Mouse (Mus musculus) midbrain, embryonic 13.5 days (tissue): Measurements from ENCODE around the gene Vmo1. TPM values are rescaled to one million over a fixed set of nuclear protein-coding genes. Genes with fewer than 3 reads are reported as not detected.
A peak's percentile ranks its signal among the peaks of the same experiment; 100 is the strongest.

Source experiments
- ATAC-seq: fragments of 200-750 bp; cut with Nextera tagmentation; 2 replicates; pipeline ENCODE4 v1.8.0; 2017; ENCODE audit warnings: mild to moderate bottlenecking, moderate TSS enrichment, moderate library complexity
- H3K27ac ChIP-seq: fragments of 300-500 bp; sonication (generic); 2 replicates; pipeline ENCODE4 v1.5.1; 2015; ENCODE audit warnings: inconsistent platforms, mild to moderate bottlenecking, moderate library complexity
- H3K27me3 ChIP-seq: fragments of 300-500 bp; sonication (generic); 2 replicates; pipeline ENCODE4 v1.6.1; 2015; ENCODE audit warnings: mild to moderate bottlenecking, inconsistent platforms
- H3K36me3 ChIP-seq: fragments of 300-500 bp; sonication (generic); 2 replicates; pipeline ENCODE4 v1.6.1; 2015; ENCODE audit warnings: mild to moderate bottlenecking, inconsistent platforms
- H3K4me1 ChIP-seq: fragments of 300-500 bp; sonication (generic); replicated peaks from 2 replicates; pipeline ENCODE4 v1.6.1; 2015; ENCODE audit warnings: inconsistent platforms
- H3K4me2 ChIP-seq: fragments of 300-500 bp; sonication (generic); replicated peaks from 2 replicates; pipeline ENCODE4 v1.6.1; 2015; ENCODE audit warnings: moderate library complexity, mild to moderate bottlenecking, inconsistent platforms
- H3K4me3 ChIP-seq: fragments of 300-500 bp; sonication (generic); replicated peaks from 2 replicates; pipeline ENCODE4 v1.5.1; 2015; ENCODE audit warnings: mild to moderate bottlenecking, inconsistent platforms
- H3K9ac ChIP-seq: fragments of 300-500 bp; sonication (generic); replicated peaks from 2 replicates; pipeline ENCODE4 v1.6.1; 2015; ENCODE audit warnings: mild to moderate bottlenecking, inconsistent platforms
- H3K9me3 ChIP-seq: fragments of 300-500 bp; sonication (generic); 2 replicates; pipeline ENCODE4 v1.6.1; 2016; ENCODE audit warnings: mild to moderate bottlenecking, inconsistent platforms
- WGBS: fragments of 180-500 bp; shearing (Covaris S2); methylation state at CpG from one replicate; pipeline ENCODE4 v1.1.7; 2015; 5-methylcytosine and 5-hydroxymethylcytosine counted together
- polyA plus RNA-seq: library from polyadenylated mRNA; unstranded; fragments of >200 nt; fragmentation: Nextera tagmentation; extraction: Ambion mirVana; gene quantifications from 2 replicates; pipeline ENCODE4 v1.2.1, GENCODE M21; 2015

Vmo1 gene
- polyA plus RNA-seq, result not detected in 2 replicates

GRCm38 (mm10) chr11:70514288-70514687 is at the start of gene Vmo1:
Gene Vmo1, minus strand, starts transcription at chr11:70514616.
- H3K4me3 ChIP-seq, result no peak within 1 kb of the TSS
- H3K4me2 ChIP-seq, result no peak within 1 kb of the TSS
- H3K9ac ChIP-seq, result no peak within 1 kb of the TSS; the same call in 1 of the 2 replicates
- no peak within 1 kb of the TSS for H3K27ac ChIP-seq
- no peaks in the 10 kb centered on the region; the same call in 1 of the 2 replicates for H3K27me3 ChIP-seq
- H3K9me3 ChIP-seq, result no peaks in the 10 kb centered on the region
- 88% methylated on average over 7 of the region's 7 CpGs for WGBS
- no peak for ATAC-seq
- no peaks in the 10 kb centered on the region for H3K36me3 ChIP-seq
- peaks cover 4% of the 10 kb centered on the region for H3K4me1 ChIP-seq

- Histone ChIP-seq H3K9me3 (no peaks in the 10 kb centered on the region), H3K4me3 (peak overlapping the region; percentile 92), H3K4me2 (peak overlapping the region; percentile 95), H3K36me3 (no peaks in the 10 kb centered on the region), H3K27ac (peak overlapping the region; percentile 86), H3K4me1 (peaks cover 50% of the 10 kb centered on the region), H3K27me3 (no peaks in the 10 kb centered on the region), H3K9ac (peak overlapping the region; percentile 94)
- ATAC-seq, result peak; percentile 5
- 3% methylated on average over 25 of the region's 25 CpGs for WGBS
Observed at GRCm38 (mm10) chr11:70563470-70564275, 49.3 kb upstream of the Vmo1 start.

DNA sequence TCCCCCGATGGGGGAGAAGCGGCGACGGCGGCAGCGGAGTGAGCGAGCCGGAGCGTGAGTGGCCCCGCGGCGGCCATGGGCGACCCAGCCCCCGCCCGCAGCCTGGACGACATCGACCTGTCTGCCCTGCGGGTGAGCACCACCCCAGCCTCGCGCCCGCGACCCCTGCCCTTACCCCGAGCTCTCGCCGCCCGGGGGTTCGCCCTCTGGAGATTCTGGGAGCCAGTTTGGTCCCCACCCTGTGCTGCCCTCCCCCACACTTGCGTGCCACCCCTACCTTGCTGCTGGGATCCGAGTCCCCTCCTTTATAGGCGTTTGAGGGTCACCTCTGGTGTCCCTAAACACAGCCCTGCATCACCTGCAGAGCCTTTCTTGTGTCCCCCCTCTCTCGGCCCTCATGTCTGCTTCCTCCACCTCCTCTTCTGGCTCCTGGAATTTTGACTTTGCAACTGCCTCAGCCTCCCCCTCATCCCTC is 48.6 kb upstream of the Vmo1 start:
- Histone ChIP-seq H3K4me3 (peak overlapping the region; percentile 92), H3K27me3 (no peaks in the 10 kb centered on the region), H3K9ac (peak overlapping the region; percentile 94), H3K36me3 (no peaks in the 10 kb centered on the region), H3K4me2 (peak overlapping the region; percentile 95), H3K4me1 (peaks cover 50% of the 10 kb centered on the region), H3K27ac (peak overlapping the region; percentile 86), H3K9me3 (no peaks in the 10 kb centered on the region)
- WGBS, result 0% methylated on average over 25 of the region's 31 CpGs
- peak; percentile 55; the same call in 1 of the 2 replicates for ATAC-seq

DNA sequence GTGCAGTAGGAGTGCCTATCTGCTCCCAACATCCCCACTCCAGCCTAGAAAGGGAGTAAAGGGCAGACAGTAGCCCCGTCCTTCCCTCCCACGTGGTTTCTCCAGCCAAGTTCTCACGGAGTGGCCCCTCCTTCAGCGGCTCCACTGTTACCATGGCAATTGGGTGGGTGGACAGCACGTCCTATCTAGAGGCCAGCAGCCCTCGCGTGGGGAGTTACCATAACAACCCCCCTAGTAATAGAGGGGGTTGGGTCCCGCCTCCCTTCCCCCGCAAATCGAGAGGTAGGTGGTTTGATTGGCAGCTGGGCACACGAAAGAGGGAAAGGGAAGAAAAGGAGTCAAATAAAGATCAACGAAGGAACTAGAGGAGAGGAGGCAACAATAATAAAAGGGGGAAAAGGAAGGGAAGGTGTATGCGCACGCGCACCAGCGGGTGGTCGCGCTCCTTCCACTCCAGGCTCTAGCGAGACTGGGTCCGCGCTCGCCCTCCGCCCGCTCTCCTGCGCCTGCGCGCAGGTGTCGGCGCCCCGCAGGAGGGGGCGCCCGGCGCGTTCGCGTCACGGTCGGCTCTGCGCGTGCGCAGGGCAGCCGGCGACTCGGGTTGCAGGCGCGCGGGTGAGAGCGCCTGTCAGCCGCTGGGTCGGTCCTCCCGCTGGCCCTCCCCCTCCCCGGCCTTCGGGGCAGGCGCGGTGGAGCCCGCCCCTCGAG is 48.0 kb upstream of the Vmo1 start, which contains the start of gene Mink1:
Gene Mink1, plus strand, starts transcription at position 595 of the 708 bp plus-strand sequence.
- H3K4me1 ChIP-seq, result peaks cover 50% of the 10 kb centered on the region
- no peaks in the 10 kb centered on the region for H3K27me3 ChIP-seq
- H3K27ac ChIP-seq, result peak within 1 kb of the TSS; percentile 86
- 0% methylated on average over 23 of the region's 57 CpGs for WGBS
- no peaks in the 10 kb centered on the region for H3K9me3 ChIP-seq
- no peaks in the 10 kb centered on the region for H3K36me3 ChIP-seq
- H3K9ac ChIP-seq, result peak within 1 kb of the TSS; percentile 94
- peak within 1 kb of the TSS; percentile 95 for H3K4me2 ChIP-seq
- ATAC-seq, result peak; percentile 94
- H3K4me3 ChIP-seq, result peak within 1 kb of the TSS; percentile 92

DNA sequence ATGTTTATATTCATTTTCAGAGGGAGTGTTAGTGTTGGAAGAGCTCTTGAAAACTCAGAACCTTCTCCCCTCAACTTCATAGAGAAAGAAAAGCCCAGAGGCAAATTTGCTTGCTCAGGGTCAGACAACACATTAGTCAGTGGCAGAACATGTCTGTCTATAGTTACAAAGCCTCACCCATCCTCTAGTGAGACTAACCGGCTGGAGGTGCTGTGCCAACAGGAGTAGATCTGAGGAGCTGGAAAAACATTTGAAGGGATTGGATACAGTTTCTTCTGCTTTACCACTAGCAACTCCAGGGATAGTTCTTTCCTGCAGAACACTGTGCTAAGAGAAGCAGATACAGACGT is 47.5 kb upstream of the Vmo1 start:
- no peaks in the 10 kb centered on the region for H3K27me3 ChIP-seq
- H3K36me3 ChIP-seq, result no peaks in the 10 kb centered on the region
- H3K4me3 ChIP-seq, result peak overlapping the region; percentile 92
- H3K27ac ChIP-seq, result peak overlapping the region; percentile 86
- peak overlapping the region; percentile 95 for H3K4me2 ChIP-seq
- WGBS, result 3% methylated on average over 2 of the region's 2 CpGs
- peak overlapping the region; percentile 94 for H3K9ac ChIP-seq
- H3K9me3 ChIP-seq, result no peaks in the 10 kb centered on the region
- ATAC-seq, result no peak
- H3K4me1 ChIP-seq, result peaks cover 45% of the 10 kb centered on the region

DNA sequence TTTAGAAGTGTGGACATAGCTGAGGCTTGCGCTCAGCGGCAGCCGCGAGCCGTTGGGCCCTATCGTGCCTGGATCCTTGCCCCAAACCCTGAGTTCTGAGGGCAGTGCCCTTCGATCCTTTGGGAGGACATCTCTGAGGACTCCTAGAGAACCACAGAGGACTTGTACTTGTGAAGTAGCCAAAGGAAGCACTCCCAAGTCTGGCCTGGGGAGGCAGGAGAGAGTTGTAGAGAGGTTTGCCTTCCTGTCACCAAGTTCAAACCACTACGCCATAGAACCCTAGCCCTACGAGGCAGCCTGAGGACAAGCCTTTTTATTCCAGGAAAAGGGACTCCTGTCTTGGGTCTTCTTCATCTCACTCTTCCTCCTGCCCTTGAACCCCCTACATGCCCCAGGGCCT is 43.1 kb upstream of the Vmo1 start:
- 89% methylated on average over 9 of the region's 9 CpGs for WGBS
- Histone ChIP-seq H3K27ac (no peak overlapping the region), H3K4me3 (no peak overlapping the region), H3K27me3 (no peaks in the 10 kb centered on the region), H3K4me2 (no peak overlapping the region), H3K36me3 (no peaks in the 10 kb centered on the region), H3K9me3 (no peaks in the 10 kb centered on the region), H3K4me1 (peaks cover 8% of the 10 kb centered on the region), H3K9ac (no peak overlapping the region)
- ATAC-seq, result no peak

DNA sequence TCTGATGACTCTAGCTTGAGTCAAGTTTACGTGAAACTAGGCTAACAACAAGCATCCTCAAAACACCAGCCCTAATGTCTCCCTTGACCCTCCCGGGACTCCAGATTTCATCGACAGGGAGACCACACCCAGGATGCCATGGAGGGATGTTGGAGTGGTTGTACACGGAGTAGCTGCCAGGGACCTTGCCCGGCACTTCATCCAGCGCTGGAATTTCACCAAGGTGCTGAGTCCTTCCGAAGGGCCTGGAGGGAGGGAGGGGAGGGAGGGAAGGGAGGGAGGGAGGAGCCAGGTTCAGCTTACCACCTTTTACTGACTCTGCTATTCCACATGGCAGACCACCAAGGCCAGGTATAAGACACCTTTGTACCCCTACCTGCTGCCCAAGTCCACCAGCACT is 39.5 kb upstream of the Vmo1 start:
- H3K27me3 ChIP-seq, result no peaks in the 10 kb centered on the region
- no peaks in the 10 kb centered on the region for H3K9me3 ChIP-seq
- WGBS, result 36% methylated on average over 7 of the region's 7 CpGs
- no peak overlapping the region for H3K4me3 ChIP-seq
- H3K36me3 ChIP-seq, result no peaks in the 10 kb centered on the region
- H3K4me2 ChIP-seq, result no peak overlapping the region
- H3K4me1 ChIP-seq, result no peaks in the 10 kb centered on the region
- no peak overlapping the region for H3K27ac ChIP-seq
- no peak overlapping the region for H3K9ac ChIP-seq
- no peak for ATAC-seq

DNA sequence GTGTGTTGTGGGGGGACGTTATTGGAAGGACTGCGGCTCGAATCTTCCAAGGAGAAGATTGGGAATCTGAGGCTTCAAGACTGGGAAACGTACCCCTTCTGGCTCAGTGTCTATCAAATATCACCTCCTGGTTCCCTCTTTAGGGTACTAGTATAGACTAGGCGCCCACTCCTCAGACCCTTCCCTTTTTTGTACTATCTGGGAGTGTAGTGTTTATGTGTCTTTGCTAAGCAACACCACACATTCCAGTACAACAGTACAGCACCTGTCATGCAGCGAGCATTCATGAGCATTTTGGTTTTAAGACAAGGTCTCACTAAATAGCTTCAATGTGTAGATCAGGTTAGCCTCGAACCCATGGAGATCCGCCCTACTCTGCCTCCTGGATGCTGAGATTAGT is 37.1 kb upstream of the Vmo1 start:
- H3K27ac ChIP-seq, result no peak overlapping the region
- no peaks in the 10 kb centered on the region for H3K27me3 ChIP-seq
- H3K9ac ChIP-seq, result no peak overlapping the region
- no peaks in the 10 kb centered on the region for H3K4me1 ChIP-seq
- no peak overlapping the region for H3K4me2 ChIP-seq
- 93% methylated on average over 8 of the region's 8 CpGs for whole genome bisulfite sequencing
- no peaks in the 10 kb centered on the region for H3K9me3 ChIP-seq
- H3K36me3 ChIP-seq, result no peaks in the 10 kb centered on the region
- H3K4me3 ChIP-seq, result no peak overlapping the region
- ATAC-seq, result no peak

DNA sequence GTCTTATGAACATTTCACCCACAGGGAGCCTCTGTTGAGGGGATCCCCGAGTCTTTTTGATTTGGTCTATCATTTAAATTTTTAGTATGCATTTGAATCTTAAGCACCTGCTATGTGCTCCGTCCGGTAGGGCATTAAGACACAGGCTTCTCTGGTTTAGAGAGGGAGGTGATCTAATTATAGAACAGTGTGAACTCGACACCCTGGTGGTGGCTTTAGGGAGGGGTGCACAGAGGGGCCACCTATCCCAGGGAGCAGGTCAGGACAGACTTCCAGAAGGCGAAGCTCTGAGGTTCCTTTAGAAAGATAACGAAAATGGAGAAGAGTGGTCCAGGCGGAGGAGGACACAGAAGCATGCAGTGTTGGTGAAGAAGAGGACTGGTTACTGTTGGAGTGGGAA is 30.1 kb upstream of the Vmo1 start:
- peaks cover 10% of the 10 kb centered on the region for H3K4me1 ChIP-seq
- H3K4me3 ChIP-seq, result no peak overlapping the region
- no peaks in the 10 kb centered on the region for H3K36me3 ChIP-seq
- no peak for ATAC-seq
- H3K27ac ChIP-seq, result no peak overlapping the region
- H3K9me3 ChIP-seq, result no peaks in the 10 kb centered on the region
- 71% methylated on average over 7 of the region's 7 CpGs for WGBS
- no peak overlapping the region for H3K9ac ChIP-seq
- peaks cover 22% of the 10 kb centered on the region for H3K27me3 ChIP-seq
- H3K4me2 ChIP-seq, result no peak overlapping the region

- Histone ChIP-seq H3K9ac (no peak overlapping the region), H3K9me3 (no peaks in the 10 kb centered on the region), H3K36me3 (no peaks in the 10 kb centered on the region), H3K27ac (no peak overlapping the region), H3K4me3 (no peak overlapping the region), H3K4me2 (no peak overlapping the region), H3K4me1 (peaks cover 10% of the 10 kb centered on the region), H3K27me3 (peaks cover 37% of the 10 kb centered on the region)
- WGBS, result 77% methylated on average over 5 of the region's 5 CpGs
- ATAC-seq, result no peak
Observed at GRCm38 (mm10) chr11:70541415-70541814, 27.0 kb upstream of the Vmo1 start.

DNA sequence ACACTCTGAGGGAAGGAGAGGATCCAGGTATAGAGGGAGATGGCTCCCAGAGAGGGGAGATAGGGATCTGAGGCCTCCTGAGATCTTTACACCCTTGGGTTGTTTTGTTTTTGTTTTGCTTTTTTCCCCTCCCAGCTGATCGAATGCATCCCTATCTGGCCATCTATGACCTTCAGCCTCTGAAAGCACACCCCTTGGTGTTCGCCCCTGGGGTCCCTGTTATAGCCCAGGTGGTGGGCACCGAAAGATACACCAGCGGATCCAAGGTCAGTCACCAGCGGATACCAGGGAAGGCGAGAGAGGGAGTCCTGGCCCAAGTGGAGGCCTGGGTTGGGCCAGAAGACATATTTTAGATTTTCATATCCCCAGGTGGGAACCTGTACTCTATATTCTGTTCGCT is 26.5 kb upstream of the Vmo1 start:
- 90% methylated on average over 7 of the region's 7 CpGs for WGBS
- Histone ChIP-seq H3K27me3 (peaks cover 37% of the 10 kb centered on the region), H3K36me3 (no peaks in the 10 kb centered on the region), H3K4me3 (peak overlapping the region; percentile 54; the same call in 1 of the 2 replicates), H3K9me3 (no peaks in the 10 kb centered on the region), H3K4me2 (peak overlapping the region; percentile 77), H3K9ac (no peak overlapping the region; the same call in 1 of the 2 replicates), H3K4me1 (peaks cover 10% of the 10 kb centered on the region), H3K27ac (no peak overlapping the region)
- no peak for ATAC-seq
